In genomic region chr11:96943746-96944304, GRCm38 (mm10) we compare ENCODE assay signal across 8 mouse cellular contexts. TPM values are rescaled to one million over a fixed set of nuclear protein-coding genes. Genes with fewer than 3 reads are reported as not detected.
DNase-seq lines count a peak whose midpoint lies in the region; ATAC-seq and TF ChIP-seq lines count a peak whose summit lies in the region.

Gene Pnpo (minus strand): TSS chr11:96943986.

- no peaks in the 10 kb centered on the region for H3K4me1 ChIP-seq in ES-Bruce4 (ENCODE audit: control insufficient read depth, insufficient read depth, low read length)
- peaks cover 11% of the 10 kb centered on the region for H3K4me1 ChIP-seq in forebrain, embryonic 14.5 days (ENCODE audit: control insufficient read depth, insufficient read depth, low read length)
- H3K4me1 ChIP-seq in neural tube, embryonic 15.5 days: peaks cover 24% of the 10 kb centered on the region

- H3K9me3 ChIP-seq in ES-Bruce4 (replicated peaks; ENCODE audit: control insufficient read depth, insufficient read depth, low read length, poor library complexity, severe bottlenecking): no peaks in the 10 kb centered on the region
- H3K9me3 ChIP-seq in forebrain, embryonic 14.5 days (replicated peaks; ENCODE audit: control insufficient read depth, low read length): no peaks in the 10 kb centered on the region
- no peaks in the 10 kb centered on the region for H3K9me3 ChIP-seq in neural tube, embryonic 15.5 days (replicated peaks)

- DNase-seq in cerebellum, adult 11 months: peak; percentile 87
- DNase-seq in forebrain, embryonic 14.5 days (ENCODE audit: low spot score): peak; percentile 97
- peak; percentile 85 to 90 for DNase-seq in heart, postnatal 14 days
- peak; percentile 93 for DNase-seq in layer of hippocampus, adult 11-12 months (ENCODE audit: low spot score)
- peak; percentile 96 for DNase-seq in lung, adult 18-20 months
- peak; percentile 93 for DNase-seq in testis, postnatal 14 days (ENCODE audit: low spot score)

- no peaks in the 10 kb centered on the region for H3K27me3 ChIP-seq in ES-Bruce4 (ENCODE audit: control insufficient read depth, insufficient read depth, low read length, poor library complexity, severe bottlenecking)
- H3K27me3 ChIP-seq in forebrain, embryonic 14.5 days (replicated peaks; ENCODE audit: control insufficient read depth, insufficient read depth, low read length): no peaks in the 10 kb centered on the region
- H3K27me3 ChIP-seq in neural tube, embryonic 15.5 days (replicated peaks): no peaks in the 10 kb centered on the region

- ATAC-seq in forebrain, embryonic 14.5 days: peak; percentile 99
- peak; percentile 97 for ATAC-seq in neural tube, embryonic 15.5 days (ENCODE audit: low FRiP score)

- no peak for TF ChIP-seq CTCF in ES-Bruce4 (IDR thresholded peaks at IDR 0.05; ENCODE audit: low read depth, low read length)

- TF ChIP-seq EP300 in ES-Bruce4 (IDR thresholded peaks at IDR 0.05; ENCODE audit: insufficient read depth, low read depth, low read length): no peak

- no peaks in the 10 kb centered on the region for H3K36me3 ChIP-seq in ES-Bruce4 (ENCODE audit: control insufficient read depth, insufficient read depth, low read length, poor library complexity, severe bottlenecking)
- no peaks in the 10 kb centered on the region for H3K36me3 ChIP-seq in forebrain, embryonic 14.5 days (ENCODE audit: control insufficient read depth, insufficient read depth, low read length)
- peaks cover 2% of the 10 kb centered on the region; the same call in 1 of the 2 replicates for H3K36me3 ChIP-seq in neural tube, embryonic 15.5 days

- H3K9ac ChIP-seq in ES-Bruce4 (ENCODE audit: low read depth, poor library complexity, severe bottlenecking): peak within 1 kb of the TSS; percentile 35
- peak within 1 kb of the TSS; percentile 65 for H3K9ac ChIP-seq in forebrain, embryonic 14.5 days (ENCODE audit: low read length)
- peak within 1 kb of the TSS; percentile 59 for H3K9ac ChIP-seq in neural tube, embryonic 15.5 days (replicated peaks)

- peak within 1 kb of the TSS; percentile 88 for H3K4me3 ChIP-seq in ES-Bruce4 (ENCODE audit: low read depth, low read length)
- peak within 1 kb of the TSS; percentile 46 for H3K4me3 ChIP-seq in forebrain, embryonic 14.5 days (ENCODE audit: low read depth, low read length)
- H3K4me3 ChIP-seq in neural tube, embryonic 15.5 days (replicated peaks): peak within 1 kb of the TSS; percentile 52

- intact Hi-C loops in heart, postnatal 14 days (cut with DNase I): no loop called here

- H3K4me2 ChIP-seq in forebrain, embryonic 14.5 days (ENCODE audit: low read length): peak within 1 kb of the TSS; percentile 96
- peak within 1 kb of the TSS; percentile 91 for H3K4me2 ChIP-seq in neural tube, embryonic 15.5 days

- H3K27ac ChIP-seq in ES-Bruce4 (ENCODE audit: insufficient read depth, low read length): no peak within 1 kb of the TSS
- no peak within 1 kb of the TSS for H3K27ac ChIP-seq in forebrain, embryonic 14.5 days (ENCODE audit: low read depth, low read length)
- H3K27ac ChIP-seq in neural tube, embryonic 15.5 days (replicated peaks): peak within 1 kb of the TSS; percentile 79

- no peak for TF ChIP-seq POLR2A in ES-Bruce4 (IDR thresholded peaks at IDR 0.05; ENCODE audit: insufficient read depth, low read length)

- WGBS in forebrain, embryonic 14.5 days: under 1% methylated on average over 29 of the region's 29 CpGs
- under 1% methylated on average over 29 of the region's 29 CpGs for WGBS in neural tube, embryonic 15.5 days

RNA-seq across cellular contexts. Expression of gene Pnpo, which starts in this region (rescaled TPM):
- 23.6 and 24.1 TPM in 2 replicates for polyA plus RNA-seq in ES-Bruce4 (2011; ENCODE audit: insufficient read depth, insufficient read length, low read depth, missing spikeins)
- polyA plus RNA-seq in forebrain, embryonic 14.5 days (2014; fragmentation: Nextera tagmentation; extraction: Ambion mirVana): 19.0 and 21.9 TPM in 2 replicates
- 10 to 100 TPM; 14.1 to 15.0 TPM for total RNA-seq in heart, postnatal 14 days (2021)
- polyA plus RNA-seq in neural tube, embryonic 15.5 days (2015; fragmentation: Nextera tagmentation; extraction: Ambion mirVana): 30.8 and 35.8 TPM in 2 replicates
